Mouse (Mus musculus) testis, adult 10 weeks (tissue): ENCODE measurements around the gene Ppp4r3b. TPM values are rescaled to one million over a fixed set of nuclear protein-coding genes. Genes with fewer than 3 reads are reported as not detected.

Source experiments
- polyA plus RNA-seq: library from polyadenylated mRNA; stranded (reverse); fragments of 350-450 nt; fragmentation: Illumina TruSeq; extraction: RNeasy Lipid Tissue Mini Kit (QIAGEN cat#74804); gene quantifications from one replicate; pipeline ENCODE4 v1.2.3, GENCODE M21; 2014; ENCODE audit warnings: low read depth, low replicate concordance

Ppp4r3b gene
- 184 TPM for polyA plus RNA-seq

GRCm38 (mm10) chr11:29172563-29173124 is at the start of gene Ppp4r3b:
Gene Ppp4r3b, plus strand, starts transcription at chr11:29172890.

GRCm38 (mm10) chr11:29130385-29131355 is 42.0 kb upstream of the Ppp4r3b start, which contains the start of gene Pnpt1:
Gene Pnpt1, plus strand, starts transcription at chr11:29130744.

GRCm38 (mm10) chr11:29246883-29247650 is 74.4 kb downstream of the Ppp4r3b start, which contains the start of gene Cfap36:
Gene Cfap36, minus strand, starts transcription at chr11:29247409.

Other genes with a start within 250 kb of the Ppp4r3b start
- gene Pnpt1, start 42.1 kb upstream of the Ppp4r3b start, polyA plus RNA-seq: 40.7 TPM
- 1,015 TPM for gene Cfap36, start 74.5 kb downstream of the Ppp4r3b start, polyA plus RNA-seq
- 226 TPM for gene Ccdc88a, start 200.8 kb downstream of the Ppp4r3b start, polyA plus RNA-seq